Mouse (Mus musculus): ENCODE results near the gene Mblac1. TPM values are rescaled to one million over a fixed set of nuclear protein-coding genes. Genes with fewer than 3 reads are reported as not detected.

Gene Mblac1
- total and polyA plus RNA-seq, 3 experiments = 0.17 to 1.4 (median 0.41) TPM

- H3K9ac ChIP-seq (ENCODE audit: insufficient read depth, low read depth) = peak overlapping the region; percentile 76
- peaks cover 3 to 17% of the 10 kb centered on the region in 2 experiments; a peak in 3 of 4 replicates for H3K4me1 ChIP-seq (ENCODE audit: control insufficient read depth in 1 of 2, insufficient read depth in 2 of 2)
- dilution Hi-C loops (cut with MboI; ENCODE audit: extremely low pct_ligation_motif_present, extremely low pct_unique_long_range_greater_than_20kb, low sequenced_read_pairs) (no loop called here), in situ Hi-C loops (cut with MboI; ENCODE audit: low pct_ligation_motif_present, low pct_unique_long_range_greater_than_20kb, low sequenced_read_pairs) (no loop called here)
- H3K4me2 ChIP-seq (ENCODE audit: insufficient read depth, low read depth, poor library complexity, severe bottlenecking) = peak overlapping the region; percentile 83
- H3K4me3 ChIP-seq (replicated peaks in 1 of 3; ENCODE audit: low read depth in 2 of 3, low read length in 2 of 3, poor library complexity in 1 of 3) = peak overlapping the region; percentile 86 to 96 (median 92)
- H3K36me3 ChIP-seq (replicated peaks in 1 of 2; ENCODE audit: control insufficient read depth in 1 of 2, insufficient read depth in 1 of 2, low read length in 1 of 2) = peaks cover 38 to 57% of the 10 kb centered on the region in 2 experiments
- no peaks in the 10 kb centered on the region for H3K27me3 ChIP-seq (replicated peaks)
- no peaks in the 10 kb centered on the region for H3K9me3 ChIP-seq (replicated peaks; ENCODE audit: low read length)
- DNase-seq (ENCODE audit: extremely low read depth) = peak; percentile 82
- H3K27ac ChIP-seq (ENCODE audit: insufficient read depth, low read depth) = peak overlapping the region; percentile 38
- peak; percentile 57; the same call in 1 of the 2 replicates for TF ChIP-seq GABPA (IDR thresholded peaks at IDR 0.05; ENCODE audit: insufficient replicate concordance, low read depth, low read length)
- no peak; the same call in 1 of the 2 replicates for TF ChIP-seq ZNF384 (IDR thresholded peaks at IDR 0.05; ENCODE audit: low read depth, low read length)
- peak; percentile 94 for TF ChIP-seq HCFC1 (IDR thresholded peaks at IDR 0.05; ENCODE audit: low read depth, low read length)
- TF ChIP-seq KAT2A (IDR thresholded peaks at IDR 0.05; ENCODE audit: insufficient replicate concordance, low read length) = peak; percentile 88; the same call in 1 of the 2 replicates
- H3K79me2 ChIP-seq (replicated peaks; ENCODE audit: control insufficient read depth, extremely low read depth, insufficient read depth, poor library complexity, severe bottlenecking) = 0 out of 2 replicates have a peak, but pooled peaks cover 3% of the 10 kb centered on the region
Measured at GRCm38 (mm10) chr5:138187661-138188306, 6.3 kb upstream of the Mblac1 start.

GRCm38 (mm10) chr5:138194755-138195345 is 736 bp downstream of the Mblac1 start:
- H3K27ac ChIP-seq (ENCODE audit: insufficient read depth, low read depth) = no peak overlapping the region
- dilution Hi-C loops (cut with MboI; ENCODE audit: extremely low pct_ligation_motif_present, extremely low pct_unique_long_range_greater_than_20kb, low sequenced_read_pairs) = no loop called here

GRCm38 (mm10) chr5:138195463-138195862 is 1.3 kb downstream of the Mblac1 start:
- no peak overlapping the region for H3K27ac ChIP-seq (ENCODE audit: insufficient read depth, low read depth)
- peaks cover 16 to 45% of the 10 kb centered on the region in 2 experiments for H3K36me3 ChIP-seq (replicated peaks in 1 of 2; ENCODE audit: control insufficient read depth in 1 of 2, insufficient read depth in 1 of 2, low read length in 1 of 2)
- H3K4me3 ChIP-seq (replicated peaks in 1 of 3; ENCODE audit: low read depth in 2 of 3, low read length in 2 of 3, poor library complexity in 1 of 3) = no peak overlapping the region
- no peak overlapping the region for H3K9ac ChIP-seq (ENCODE audit: insufficient read depth, low read depth)
- H3K27me3 ChIP-seq (replicated peaks) = no peaks in the 10 kb centered on the region
- no peaks in the 10 kb centered on the region for H3K4me1 ChIP-seq (ENCODE audit: control insufficient read depth in 1 of 2, insufficient read depth in 2 of 2)
- no peak for DNase-seq (ENCODE audit: extremely low read depth)
- H3K9me3 ChIP-seq (replicated peaks; ENCODE audit: low read length) = peaks cover 3% of the 10 kb centered on the region
- in situ Hi-C loops (cut with MboI; ENCODE audit: low pct_ligation_motif_present, low pct_unique_long_range_greater_than_20kb, low sequenced_read_pairs) = no loop called here
- no peak overlapping the region for H3K4me2 ChIP-seq (ENCODE audit: insufficient read depth, low read depth, poor library complexity, severe bottlenecking)
- TF ChIP-seq EP300 (IDR thresholded peaks at IDR 0.05; ENCODE audit: low read length) (no peak), MXI1 (IDR thresholded peaks at IDR 0.05; ENCODE audit: low read depth, low read length) (no peak), MAZ (IDR thresholded peaks at IDR 0.05; ENCODE audit: low read depth, low read length) (no peak), NELFE (IDR thresholded peaks at IDR 0.05; ENCODE audit: low read depth, low read length) (no peak), CTCF (conservative IDR thresholded peaks at IDR 0.05 in 1 of 2, IDR thresholded peaks at IDR 0.05 in 1 of 2; ENCODE audit: low read depth in 2 of 2, low read length in 2 of 2) (no peak), IRF4 (IDR thresholded peaks at IDR 0.05; ENCODE audit: low read depth, low read length) (no peak), E2F4 (IDR thresholded peaks at IDR 0.05; ENCODE audit: insufficient replicate concordance, low read depth, low read length) (no peak)
- dilution Hi-C loops (cut with MboI; ENCODE audit: extremely low pct_ligation_motif_present, extremely low pct_unique_long_range_greater_than_20kb, low sequenced_read_pairs) = no loop called here
- no peaks in the 10 kb centered on the region for H3K79me2 ChIP-seq (replicated peaks; ENCODE audit: control insufficient read depth, extremely low read depth, insufficient read depth, poor library complexity, severe bottlenecking)

More at GRCm38 (mm10) chr5:138194755-138195345, 736 bp downstream of the Mblac1 start:
- H3K9ac ChIP-seq (ENCODE audit: insufficient read depth, low read depth) = peak overlapping the region; percentile 42; the same call in 1 of the 2 replicates
- H3K4me3 ChIP-seq (replicated peaks in 1 of 3; ENCODE audit: low read depth in 2 of 3, low read length in 2 of 3, poor library complexity in 1 of 3) = peak overlapping the region in 1 of 3 experiments; percentile 53
- H3K36me3 ChIP-seq (replicated peaks in 1 of 2; ENCODE audit: control insufficient read depth in 1 of 2, insufficient read depth in 1 of 2, low read length in 1 of 2) = peaks cover 20 to 52% of the 10 kb centered on the region in 2 experiments
- in situ Hi-C loops (cut with MboI; ENCODE audit: low pct_ligation_motif_present, low pct_unique_long_range_greater_than_20kb, low sequenced_read_pairs) = no loop called here
- no peak for DNase-seq (ENCODE audit: extremely low read depth)
- no peaks in the 10 kb centered on the region for H3K79me2 ChIP-seq (replicated peaks; ENCODE audit: control insufficient read depth, extremely low read depth, insufficient read depth, poor library complexity, severe bottlenecking)
- no peak for TF ChIP-seq ETS1 (conservative IDR thresholded peaks at IDR 0.05; ENCODE audit: low read depth, low read length)
- TF ChIP-seq HCFC1 (IDR thresholded peaks at IDR 0.05; ENCODE audit: low read depth, low read length) = no peak
- TF ChIP-seq POLR2A (IDR thresholded peaks at IDR 0.05; ENCODE audit: low read depth, low read length) = no peak
- TF ChIP-seq USF2 (conservative IDR thresholded peaks at IDR 0.05; ENCODE audit: low read depth, low read length) = no peak
- no peak for TF ChIP-seq MAZ (IDR thresholded peaks at IDR 0.05; ENCODE audit: low read depth, low read length)
- no peak for TF ChIP-seq MYC (IDR thresholded peaks at IDR 0.05; ENCODE audit: low read depth, low read length)
- no peak for TF ChIP-seq MAFK (IDR thresholded peaks at IDR 0.05; ENCODE audit: insufficient replicate concordance, low read length)
- H3K4me2 ChIP-seq (ENCODE audit: insufficient read depth, low read depth, poor library complexity, severe bottlenecking) = no peak overlapping the region
- H3K27me3 ChIP-seq (replicated peaks) = no peaks in the 10 kb centered on the region
- no peaks in the 10 kb centered on the region for H3K4me1 ChIP-seq (ENCODE audit: control insufficient read depth in 1 of 2, insufficient read depth in 2 of 2)
- H3K9me3 ChIP-seq (replicated peaks; ENCODE audit: low read length) = peaks cover 3% of the 10 kb centered on the region
